Mouse (Mus musculus): ENCODE results near the gene Pabpn1l.

DNA sequence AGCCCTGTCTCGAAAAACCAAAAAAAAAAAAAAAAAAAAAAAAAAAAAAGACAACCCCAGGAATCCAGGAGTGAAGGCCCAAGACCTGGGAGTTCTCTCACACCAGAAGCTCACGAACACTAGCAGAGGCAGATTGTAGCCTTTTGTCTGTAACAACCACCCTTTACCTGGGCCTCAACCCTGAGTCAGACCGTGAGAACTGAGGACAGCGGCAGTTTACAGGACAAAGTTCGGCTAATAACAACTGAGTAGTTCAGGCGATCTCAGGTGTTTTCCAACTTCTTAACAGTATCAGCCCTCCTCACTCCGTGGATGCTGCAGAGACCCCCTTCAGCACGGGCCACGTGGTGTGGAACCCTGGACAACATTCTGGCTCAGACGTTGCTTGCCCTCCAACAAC lies 35.8 kb downstream of the Pabpn1l start:
- TF ChIP-seq POLR2A (IDR thresholded peaks at IDR 0.05; ENCODE audit: low read depth, low read length) (no peak), CTCF (IDR thresholded peaks at IDR 0.05; ENCODE audit: borderline replicate concordance, insufficient read depth, low read length) (no peak)
